Mouse (Mus musculus) hindlimb bud, embryonic 11.5 days (tissue): ENCODE data around the gene Prdx2.

Source experiments
- DNase-seq: peaks from one replicate; pipeline ENCODE4 v3.0.0-alpha.2; 2012; ENCODE audit warnings: low read depth, low spot score; ENCODE audit errors: extremely low spot score

The Prdx2 gene

GRCm38 (mm10) chr8:84946528-84947240 is 22.7 kb upstream of the Prdx2 start, which contains the start of gene Rtbdn:
Rtbdn (plus strand) TSS chr8:84946991.
- no peak for DNase-seq

- no peak for DNase-seq
Observed at GRCm38 (mm10) chr8:84947241-84947545, 22.2 kb upstream of the Prdx2 start.

GRCm38 (mm10) chr8:84949753-84950152 is 19.6 kb upstream of the Prdx2 start:
- no peak for DNase-seq

- DNase-seq: no peak
Observed at GRCm38 (mm10) chr8:84952612-84953255, 16.7 kb upstream of the Prdx2 start.

GRCm38 (mm10) chr8:84956768-84957167 is 12.6 kb upstream of the Prdx2 start:
- no peak for DNase-seq

GRCm38 (mm10) chr8:84959811-84960210 is 9.6 kb upstream of the Prdx2 start:
- DNase-seq: no peak

GRCm38 (mm10) chr8:84963952-84964351 is 5.4 kb upstream of the Prdx2 start:
- no peak for DNase-seq

GRCm38 (mm10) chr8:84965731-84966291 is 3.6 kb upstream of the Prdx2 start:
- DNase-seq: peak; percentile 90

- DNase-seq: no peak
Observed at GRCm38 (mm10) chr8:84966603-84967002, 2.8 kb upstream of the Prdx2 start.

- no peak for DNase-seq
Observed at GRCm38 (mm10) chr8:84967532-84968304, 1.7 kb upstream of the Prdx2 start.

GRCm38 (mm10) chr8:84968650-84969049 is 737 bp upstream of the Prdx2 start:
- no peak for DNase-seq

- DNase-seq: no peak
Observed at GRCm38 (mm10) chr8:84970135-84970790, 876 bp downstream of the Prdx2 start.

- no peak for DNase-seq
Observed at GRCm38 (mm10) chr8:84970913-84971312, 1.5 kb downstream of the Prdx2 start.

- DNase-seq: no peak
Observed at GRCm38 (mm10) chr8:84973079-84973478, 3.7 kb downstream of the Prdx2 start.

GRCm38 (mm10) chr8:84973803-84974542 is 4.6 kb downstream of the Prdx2 start:
- DNase-seq: no peak

- no peak for DNase-seq
Observed at GRCm38 (mm10) chr8:84974543-84975142, 5.3 kb downstream of the Prdx2 start.

GRCm38 (mm10) chr8:84975434-84975833 is 6.0 kb downstream of the Prdx2 start:
- DNase-seq: no peak

GRCm38 (mm10) chr8:84976031-84976762 is 6.8 kb downstream of the Prdx2 start:
- peak; percentile 88 for DNase-seq

GRCm38 (mm10) chr8:84976763-84977434 is 7.5 kb downstream of the Prdx2 start:
- no peak for DNase-seq
